Mouse (Mus musculus): ENCODE measurements around the gene Nt5c1b. TPM values are rescaled to one million over a fixed set of nuclear protein-coding genes. Genes with fewer than 3 reads are reported as not detected.

The Nt5c1b gene
- polyA plus RNA-seq, 1 experiment: not detected

DNA sequence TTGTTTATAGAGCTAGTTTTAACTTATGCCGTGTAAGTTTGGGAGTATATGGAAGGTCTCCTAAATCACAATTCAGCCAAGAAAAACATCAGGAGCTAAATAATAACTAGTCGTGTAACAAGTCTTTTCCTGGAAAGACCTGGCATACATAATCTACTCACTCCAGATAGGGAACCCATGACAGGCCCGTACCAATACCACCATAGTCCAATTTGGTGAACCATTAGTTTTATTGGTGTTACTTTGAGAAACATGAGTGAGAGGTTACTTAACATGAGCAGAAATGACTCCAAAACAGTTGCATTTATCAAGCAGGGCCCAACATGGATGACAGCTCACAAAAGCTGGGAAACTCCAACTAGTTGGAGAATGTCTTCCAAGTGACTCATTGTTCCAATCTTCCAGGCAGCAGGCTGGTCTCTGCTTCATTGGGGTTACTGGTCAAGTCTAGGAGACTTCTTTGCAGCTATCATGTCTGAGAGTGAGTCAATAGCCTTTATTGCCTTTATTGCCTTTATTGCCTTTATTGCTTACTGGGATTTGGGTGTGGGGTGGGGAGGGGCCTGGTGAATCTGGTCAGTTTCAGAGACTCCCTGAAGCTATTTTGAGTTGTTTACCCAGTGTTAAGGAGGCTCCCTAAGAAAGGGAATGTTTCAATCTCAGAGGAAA is 40.9 kb downstream of the Nt5c1b start:
- H3K4me3 ChIP-seq (ENCODE audit: insufficient read depth, low read length): no peak overlapping the region
- no peaks in the 10 kb centered on the region for H3K4me1 ChIP-seq (ENCODE audit: control insufficient read depth, insufficient read depth, low read length)
- TF ChIP-seq CTCF (IDR thresholded peaks at IDR 0.05; ENCODE audit: borderline replicate concordance, insufficient read depth, low read length) (no peak), POLR2A (IDR thresholded peaks at IDR 0.05; ENCODE audit: low read depth, low read length) (no peak)
- H3K27ac ChIP-seq (ENCODE audit: insufficient read depth, low read length): peak overlapping the region; percentile 36; the same call in 1 of the 2 replicates

DNA sequence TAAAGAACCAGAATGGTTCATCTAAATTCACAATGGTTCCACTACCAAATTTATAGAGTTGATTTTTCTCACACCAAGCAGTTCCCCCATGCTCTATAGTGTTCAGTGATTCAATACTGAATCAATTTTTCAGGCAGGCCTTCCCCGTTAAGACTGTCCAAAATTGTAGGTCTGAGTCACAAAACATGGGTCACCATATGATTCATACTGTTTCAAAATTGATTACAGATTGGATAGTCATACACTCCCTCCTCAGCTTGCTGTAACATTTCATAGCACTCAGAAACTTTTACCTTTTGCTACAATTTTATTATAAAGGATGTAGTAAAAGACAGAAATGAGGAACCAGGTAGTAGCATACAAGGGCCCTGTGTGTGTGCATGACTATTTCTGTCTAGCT is 41.7 kb downstream of the Nt5c1b start:
- no peaks in the 10 kb centered on the region for H3K4me1 ChIP-seq (ENCODE audit: control insufficient read depth, insufficient read depth, low read length)
- TF ChIP-seq POLR2A (IDR thresholded peaks at IDR 0.05; ENCODE audit: low read depth, low read length) (no peak), CTCF (IDR thresholded peaks at IDR 0.05; ENCODE audit: borderline replicate concordance, insufficient read depth, low read length) (no peak)
- H3K4me3 ChIP-seq (ENCODE audit: insufficient read depth, low read length): no peak overlapping the region
- no peak overlapping the region for H3K27ac ChIP-seq (ENCODE audit: insufficient read depth, low read length)

DNA sequence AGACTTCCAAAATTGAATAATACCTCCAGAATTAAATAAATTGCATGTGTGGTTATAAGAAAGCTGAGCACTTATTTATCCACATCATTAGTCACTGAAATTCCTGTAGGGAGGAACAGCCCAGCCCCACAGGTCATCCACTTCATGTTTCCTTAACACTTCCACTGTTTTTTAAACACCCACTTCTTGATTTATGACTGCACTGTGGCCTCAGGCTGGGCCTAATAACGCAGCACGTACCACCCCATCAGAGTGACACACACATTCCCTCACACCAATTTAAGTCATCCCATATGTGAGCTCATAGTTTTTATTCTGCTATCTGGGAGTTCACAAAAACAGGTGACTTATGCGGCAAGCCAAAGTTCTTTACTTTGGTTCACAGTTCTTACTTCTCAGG is 52.6 kb downstream of the Nt5c1b start:
- no peak for TF ChIP-seq POLR2A (IDR thresholded peaks at IDR 0.05; ENCODE audit: low read depth, low read length)
- no peak for TF ChIP-seq CTCF (IDR thresholded peaks at IDR 0.05; ENCODE audit: borderline replicate concordance, insufficient read depth, low read length)
- no peak overlapping the region for H3K4me3 ChIP-seq (ENCODE audit: insufficient read depth, low read length)
- no peak overlapping the region for H3K27ac ChIP-seq (ENCODE audit: insufficient read depth, low read length)
- no peaks in the 10 kb centered on the region; the same call in 1 of the 2 replicates for H3K4me1 ChIP-seq (ENCODE audit: control insufficient read depth, insufficient read depth, low read length)

DNA sequence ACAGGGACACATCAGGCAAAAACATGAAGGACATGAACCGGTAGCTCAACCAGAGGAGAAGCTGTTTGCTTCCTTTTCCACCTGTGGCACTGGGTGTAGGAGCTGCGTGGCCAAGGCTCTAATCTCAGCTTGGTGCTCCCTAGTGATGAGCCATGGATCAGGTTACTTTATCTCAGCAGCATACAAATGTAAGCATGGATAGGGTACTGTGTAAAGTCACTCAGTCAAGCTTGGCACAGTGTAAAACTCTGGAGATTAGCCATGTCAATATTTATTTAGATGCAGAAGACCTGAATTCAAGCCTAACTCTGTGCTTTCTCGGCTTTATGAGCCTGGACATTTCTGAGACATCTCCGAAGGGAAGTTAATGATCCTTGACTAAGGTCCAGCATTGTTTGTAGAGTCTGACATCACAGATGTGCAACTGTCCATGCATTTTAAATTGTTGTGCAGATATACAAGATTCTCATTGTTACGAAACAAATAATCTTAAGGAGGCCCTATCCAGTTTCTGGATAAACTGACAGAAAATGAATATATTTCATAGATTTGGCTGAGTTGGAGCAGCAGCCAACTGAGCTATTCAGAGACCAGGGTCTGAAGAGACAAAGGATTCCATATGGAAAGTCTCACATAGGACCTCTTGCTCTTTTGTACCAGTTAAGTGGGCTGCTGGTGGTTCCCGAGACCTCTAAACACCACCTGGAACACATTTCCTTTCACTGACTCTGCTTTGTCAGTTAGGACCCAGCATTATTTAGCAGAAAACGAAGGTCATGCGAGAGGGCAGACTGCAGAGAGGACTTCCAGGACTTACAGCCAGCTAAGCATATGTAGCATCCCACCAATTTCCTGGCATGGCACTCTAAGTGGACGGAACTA is 56.5 kb downstream of the Nt5c1b start:
- TF ChIP-seq POLR2A (IDR thresholded peaks at IDR 0.05; ENCODE audit: low read depth, low read length): no peak
- no peak for TF ChIP-seq CTCF (IDR thresholded peaks at IDR 0.05; ENCODE audit: borderline replicate concordance, insufficient read depth, low read length)
- Histone ChIP-seq H3K27ac (ENCODE audit: insufficient read depth, low read length) (no peak overlapping the region), H3K4me3 (ENCODE audit: insufficient read depth, low read length) (no peak overlapping the region), H3K4me1 (ENCODE audit: control insufficient read depth, insufficient read depth, low read length) (no peaks in the 10 kb centered on the region; the same call in 1 of the 2 replicates)

DNA sequence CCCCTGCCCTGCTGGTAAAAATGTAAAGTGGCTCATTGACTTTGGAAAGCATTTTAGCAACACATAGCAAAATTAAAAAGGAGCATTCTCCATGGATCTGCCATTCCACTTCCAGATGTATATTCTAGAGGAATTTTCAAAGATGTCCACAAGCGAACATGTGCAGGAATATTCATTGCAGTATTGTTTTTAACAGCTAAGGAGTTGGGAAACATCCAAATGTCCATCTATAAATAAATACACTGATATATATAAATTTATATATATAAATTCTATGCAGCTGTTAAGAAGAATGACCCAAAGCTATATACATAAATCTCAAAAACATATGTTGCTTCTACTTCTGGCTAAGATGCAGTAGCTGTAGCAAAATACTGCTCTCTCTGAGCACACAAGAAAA is 61.2 kb downstream of the Nt5c1b start:
- Histone ChIP-seq H3K4me1 (ENCODE audit: control insufficient read depth, insufficient read depth, low read length) (no peaks in the 10 kb centered on the region), H3K4me3 (ENCODE audit: insufficient read depth, low read length) (no peak overlapping the region), H3K27ac (ENCODE audit: insufficient read depth, low read length) (no peak overlapping the region)
- TF ChIP-seq CTCF (IDR thresholded peaks at IDR 0.05; ENCODE audit: borderline replicate concordance, insufficient read depth, low read length): no peak
- TF ChIP-seq POLR2A (IDR thresholded peaks at IDR 0.05; ENCODE audit: low read depth, low read length): no peak

DNA sequence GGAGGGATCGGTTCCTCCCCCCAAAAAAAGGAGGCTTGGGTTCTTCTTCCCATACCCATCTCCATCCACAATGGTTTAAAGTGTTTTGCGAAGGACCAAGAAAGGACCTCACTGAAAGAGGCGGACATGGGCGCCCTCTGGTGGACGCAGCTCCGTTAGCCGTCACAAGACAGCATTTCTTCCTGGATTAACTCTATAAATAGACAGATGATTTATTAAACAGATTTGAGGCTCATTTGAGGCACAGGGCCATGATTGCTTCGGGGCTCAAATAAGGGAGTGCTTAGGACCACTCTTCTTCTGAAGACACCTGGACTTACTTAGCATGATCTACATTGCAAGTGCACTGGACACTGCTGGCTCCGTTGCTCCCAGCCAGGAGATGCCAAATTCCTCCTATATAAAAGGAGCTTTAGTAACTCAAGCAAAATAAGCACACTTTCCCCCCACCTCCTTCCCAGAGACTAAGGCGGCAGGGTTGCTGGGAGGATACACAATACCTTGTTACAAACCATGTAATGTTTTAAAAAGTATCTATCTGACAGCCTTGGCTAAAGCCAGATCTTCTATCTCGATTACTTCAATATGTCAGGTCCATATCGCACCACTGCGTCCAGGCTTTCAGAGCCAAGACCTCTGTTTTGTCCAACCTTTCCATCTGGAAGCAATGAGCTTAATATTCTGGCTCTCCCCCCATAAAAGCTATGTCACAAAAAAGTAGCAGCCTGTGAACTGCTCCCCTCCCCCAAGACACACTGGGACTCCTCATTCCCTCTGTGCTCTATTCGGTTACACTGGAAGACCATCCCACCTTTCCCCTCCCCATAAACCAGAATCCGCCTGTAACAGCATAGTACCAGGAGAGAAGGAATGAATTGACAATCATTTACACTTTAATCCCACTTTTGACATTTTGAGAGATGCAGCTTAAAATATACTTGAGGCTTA is 68.6 kb downstream of the Nt5c1b start:
- TF ChIP-seq CTCF (IDR thresholded peaks at IDR 0.05; ENCODE audit: borderline replicate concordance, insufficient read depth, low read length) (peak; percentile 70; the same call in 1 of the 2 replicates), POLR2A (IDR thresholded peaks at IDR 0.05; ENCODE audit: low read depth, low read length) (no peak)
- Histone ChIP-seq H3K4me3 (ENCODE audit: insufficient read depth, low read length) (no peak overlapping the region), H3K27ac (ENCODE audit: insufficient read depth, low read length) (no peak overlapping the region), H3K4me1 (ENCODE audit: control insufficient read depth, insufficient read depth, low read length) (peaks cover 3% of the 10 kb centered on the region)

Other genes starting within 250 kb of the Nt5c1b start
- 15.4 and 18.8 TPM in 2 replicates for gene Rdh14, start 20.8 kb downstream of the Nt5c1b start, polyA plus RNA-seq (2011; ENCODE audit: insufficient read length, low read depth, missing spikeins)